Mouse (Mus musculus): Measurements from ENCODE around the gene Emid1. TPM values are rescaled to one million over a fixed set of nuclear protein-coding genes. Genes with fewer than 3 reads are reported as not detected.

Emid1 gene
- polyA plus RNA-seq, 1 experiment from 2014 or later = 22.2 TPM

DNA sequence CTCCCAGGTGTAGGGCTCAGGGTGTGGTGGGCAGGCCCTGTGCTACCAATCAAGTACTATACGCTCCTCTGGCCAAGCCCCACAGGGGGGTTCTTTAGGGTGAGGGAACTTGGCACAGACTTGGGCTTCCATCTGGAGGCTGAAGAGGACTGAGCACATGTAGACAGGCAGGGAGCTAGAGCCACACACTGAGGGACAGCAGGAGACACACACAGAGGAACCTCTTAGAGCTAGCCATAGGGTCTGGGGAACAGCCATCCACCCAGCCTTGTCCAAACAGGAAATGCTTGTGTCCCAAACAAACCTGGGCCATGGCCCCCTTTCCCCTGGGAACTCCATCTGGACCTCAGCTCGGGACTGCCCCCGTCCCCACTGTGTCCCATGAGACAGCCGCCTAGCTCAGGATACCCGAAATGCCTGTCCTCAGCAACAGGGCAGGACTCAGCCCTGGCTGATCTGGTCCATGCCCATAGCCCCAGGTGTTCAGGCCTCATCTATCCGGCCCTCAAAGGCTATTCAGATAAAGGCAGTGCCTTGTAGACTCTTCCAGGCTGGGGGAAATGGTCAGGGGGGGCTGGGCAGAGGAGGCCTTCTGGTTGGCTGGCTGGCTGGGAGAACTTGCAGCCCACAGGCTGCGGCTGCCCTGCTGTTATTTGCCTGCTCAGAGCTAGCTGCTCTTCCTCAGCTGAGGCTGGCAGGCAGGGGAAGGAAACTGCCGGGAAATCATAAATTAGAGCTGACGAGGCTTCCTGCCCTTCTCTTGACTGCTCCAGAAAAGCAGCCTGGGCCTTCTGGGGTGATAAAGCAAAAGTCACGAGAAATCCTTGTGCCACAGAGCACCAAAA, 3.1 kb upstream of the Emid1 start:
- ATAC-seq (replicated peaks; ENCODE audit: low FRiP score) (no peak), DNase-seq (ENCODE audit: low spot score) (no peak)
- Histone ChIP-seq H3K4me3 (ENCODE audit: low read depth, low read length) (no peak overlapping the region), H3K9ac (ENCODE audit: low read length) (no peak overlapping the region; the same call in 1 of the 2 replicates), H3K27me3 (ENCODE audit: control insufficient read depth, insufficient read depth, low read length) (no peaks in the 10 kb centered on the region; the same call in 1 of the 2 replicates), H3K4me1 (replicated peaks; ENCODE audit: control insufficient read depth, insufficient read depth, low read length) (peaks cover 13% of the 10 kb centered on the region), H3K36me3 (ENCODE audit: control insufficient read depth, insufficient read depth, low read length) (no peaks in the 10 kb centered on the region), H3K4me2 (ENCODE audit: low read depth, low read length, severe bottlenecking) (no peak overlapping the region), H3K9me3 (ENCODE audit: control insufficient read depth, low read length) (no peaks in the 10 kb centered on the region), H3K27ac (ENCODE audit: low read depth, low read length) (no peak overlapping the region)
- 55% methylated on average over 10 of the region's 10 CpGs for WGBS

GRCm38 (mm10) chr11:5151247-5151630, 818 bp downstream of the Emid1 start:
- peak overlapping the region; percentile 93 for H3K4me2 ChIP-seq (ENCODE audit: low read depth, low read length, severe bottlenecking)
- H3K27ac ChIP-seq (ENCODE audit: low read depth, low read length) = no peak overlapping the region
- no peaks in the 10 kb centered on the region; the same call in 1 of the 2 replicates for H3K27me3 ChIP-seq (ENCODE audit: control insufficient read depth, insufficient read depth, low read length)
- no peaks in the 10 kb centered on the region for H3K9me3 ChIP-seq (ENCODE audit: control insufficient read depth, low read length)
- H3K4me3 ChIP-seq (ENCODE audit: low read depth, low read length) = peak overlapping the region; percentile 55
- peaks cover 25% of the 10 kb centered on the region for H3K4me1 ChIP-seq (replicated peaks; ENCODE audit: control insufficient read depth, insufficient read depth, low read length)
- 5% methylated on average over 4 of the region's 4 CpGs for WGBS
- no peak for DNase-seq (ENCODE audit: low spot score)
- peak overlapping the region; percentile 75 for H3K9ac ChIP-seq (ENCODE audit: low read length)
- no peaks in the 10 kb centered on the region for H3K36me3 ChIP-seq (ENCODE audit: control insufficient read depth, insufficient read depth, low read length)
- no peak for ATAC-seq (replicated peaks; ENCODE audit: low FRiP score)

GRCm38 (mm10) chr11:5150416-5151246, 1.4 kb downstream of the Emid1 start:
- WGBS = 49% methylated on average over 9 of the region's 9 CpGs
- ATAC-seq (replicated peaks; ENCODE audit: low FRiP score) (no peak), DNase-seq (ENCODE audit: low spot score) (no peak)
- H3K4me3 ChIP-seq (ENCODE audit: low read depth, low read length) = no peak overlapping the region
- no peak overlapping the region for H3K27ac ChIP-seq (ENCODE audit: low read depth, low read length)
- H3K36me3 ChIP-seq (ENCODE audit: control insufficient read depth, insufficient read depth, low read length) = no peaks in the 10 kb centered on the region
- H3K9ac ChIP-seq (ENCODE audit: low read length) = peak overlapping the region; percentile 75; the same call in 1 of the 2 replicates
- peaks cover 25% of the 10 kb centered on the region for H3K4me1 ChIP-seq (replicated peaks; ENCODE audit: control insufficient read depth, insufficient read depth, low read length)
- no peaks in the 10 kb centered on the region; the same call in 1 of the 2 replicates for H3K27me3 ChIP-seq (ENCODE audit: control insufficient read depth, insufficient read depth, low read length)
- peak overlapping the region; percentile 93; the same call in 1 of the 2 replicates for H3K4me2 ChIP-seq (ENCODE audit: low read depth, low read length, severe bottlenecking)
- no peaks in the 10 kb centered on the region for H3K9me3 ChIP-seq (ENCODE audit: control insufficient read depth, low read length)

DNA sequence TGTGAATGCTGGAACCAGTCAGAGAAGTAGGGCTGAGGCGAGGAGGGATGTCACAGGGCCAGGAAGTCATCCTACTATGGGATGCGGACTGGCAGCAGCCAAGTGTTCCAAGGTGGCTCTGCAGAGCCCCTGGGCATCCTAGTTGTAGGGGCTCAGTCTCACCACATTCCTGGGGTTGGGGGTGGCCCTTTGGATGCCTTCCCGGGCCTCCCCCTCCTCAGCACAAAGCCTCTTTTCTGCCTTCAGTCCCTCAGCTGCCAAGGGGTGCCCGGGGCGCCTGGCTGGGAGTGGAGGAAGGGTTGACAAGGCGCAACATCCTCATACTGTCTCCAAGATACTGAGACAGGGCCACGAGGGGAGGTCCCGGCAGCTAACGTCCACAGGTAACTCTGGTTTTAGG, 2.1 kb downstream of the Emid1 start:
- H3K4me1 ChIP-seq (replicated peaks; ENCODE audit: control insufficient read depth, insufficient read depth, low read length) = peaks cover 25% of the 10 kb centered on the region
- no peaks in the 10 kb centered on the region for H3K9me3 ChIP-seq (ENCODE audit: control insufficient read depth, low read length)
- ATAC-seq (replicated peaks; ENCODE audit: low FRiP score) (no peak), DNase-seq (ENCODE audit: low spot score) (no peak)
- no peak overlapping the region for H3K9ac ChIP-seq (ENCODE audit: low read length)
- no peak overlapping the region for H3K27ac ChIP-seq (ENCODE audit: low read depth, low read length)
- H3K27me3 ChIP-seq (ENCODE audit: control insufficient read depth, insufficient read depth, low read length) = no peaks in the 10 kb centered on the region; the same call in 1 of the 2 replicates
- WGBS = 61% methylated on average over 9 of the region's 9 CpGs
- H3K4me2 ChIP-seq (ENCODE audit: low read depth, low read length, severe bottlenecking) = no peak overlapping the region
- H3K36me3 ChIP-seq (ENCODE audit: control insufficient read depth, insufficient read depth, low read length) = no peaks in the 10 kb centered on the region
- no peak overlapping the region for H3K4me3 ChIP-seq (ENCODE audit: low read depth, low read length)

GRCm38 (mm10) chr11:5149249-5149648, 2.8 kb downstream of the Emid1 start:
- DNase-seq (ENCODE audit: low spot score) (no peak), ATAC-seq (replicated peaks; ENCODE audit: low FRiP score) (no peak)
- no peaks in the 10 kb centered on the region; the same call in 1 of the 2 replicates for H3K27me3 ChIP-seq (ENCODE audit: control insufficient read depth, insufficient read depth, low read length)
- no peaks in the 10 kb centered on the region for H3K9me3 ChIP-seq (ENCODE audit: control insufficient read depth, low read length)
- H3K27ac ChIP-seq (ENCODE audit: low read depth, low read length) = no peak overlapping the region
- 19% methylated on average over 7 of the region's 7 CpGs for WGBS
- no peak overlapping the region for H3K4me2 ChIP-seq (ENCODE audit: low read depth, low read length, severe bottlenecking)
- H3K9ac ChIP-seq (ENCODE audit: low read length) = no peak overlapping the region
- no peak overlapping the region for H3K4me3 ChIP-seq (ENCODE audit: low read depth, low read length)
- no peaks in the 10 kb centered on the region for H3K36me3 ChIP-seq (ENCODE audit: control insufficient read depth, insufficient read depth, low read length)
- H3K4me1 ChIP-seq (replicated peaks; ENCODE audit: control insufficient read depth, insufficient read depth, low read length) = peaks cover 25% of the 10 kb centered on the region

DNA sequence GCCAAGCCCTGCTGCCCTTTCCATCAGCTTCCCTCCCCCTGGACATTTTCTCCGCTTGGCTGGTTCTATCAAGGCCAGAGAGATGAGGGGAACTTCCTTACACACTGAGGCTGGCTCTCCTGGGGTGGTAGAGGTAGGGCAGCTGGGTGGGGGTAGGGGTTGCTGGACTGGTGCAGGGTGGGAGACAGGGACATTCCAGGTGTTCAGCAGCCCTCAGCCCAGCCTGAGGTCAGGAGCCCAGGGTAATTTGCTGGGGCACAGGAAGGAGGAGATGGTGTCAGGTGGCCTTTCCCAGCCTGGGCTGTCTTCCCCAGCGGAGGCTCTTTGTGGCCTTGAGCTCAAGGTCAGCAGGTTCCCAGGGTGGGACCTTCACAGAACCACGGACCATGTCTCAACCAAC, 6.5 kb downstream of the Emid1 start:
- ATAC-seq (replicated peaks; ENCODE audit: low FRiP score) (no peak), DNase-seq (ENCODE audit: low spot score) (no peak)
- no peak overlapping the region for H3K4me2 ChIP-seq (ENCODE audit: low read depth, low read length, severe bottlenecking)
- H3K4me1 ChIP-seq (replicated peaks; ENCODE audit: control insufficient read depth, insufficient read depth, low read length) = peaks cover 17% of the 10 kb centered on the region
- no peak overlapping the region for H3K27ac ChIP-seq (ENCODE audit: low read depth, low read length)
- H3K9ac ChIP-seq (ENCODE audit: low read length) = no peak overlapping the region
- no peaks in the 10 kb centered on the region for H3K36me3 ChIP-seq (ENCODE audit: control insufficient read depth, insufficient read depth, low read length)
- no peaks in the 10 kb centered on the region for H3K27me3 ChIP-seq (ENCODE audit: control insufficient read depth, insufficient read depth, low read length)
- 73% methylated on average over 3 of the region's 3 CpGs for WGBS
- H3K4me3 ChIP-seq (ENCODE audit: low read depth, low read length) = no peak overlapping the region
- no peaks in the 10 kb centered on the region for H3K9me3 ChIP-seq (ENCODE audit: control insufficient read depth, low read length)

DNA sequence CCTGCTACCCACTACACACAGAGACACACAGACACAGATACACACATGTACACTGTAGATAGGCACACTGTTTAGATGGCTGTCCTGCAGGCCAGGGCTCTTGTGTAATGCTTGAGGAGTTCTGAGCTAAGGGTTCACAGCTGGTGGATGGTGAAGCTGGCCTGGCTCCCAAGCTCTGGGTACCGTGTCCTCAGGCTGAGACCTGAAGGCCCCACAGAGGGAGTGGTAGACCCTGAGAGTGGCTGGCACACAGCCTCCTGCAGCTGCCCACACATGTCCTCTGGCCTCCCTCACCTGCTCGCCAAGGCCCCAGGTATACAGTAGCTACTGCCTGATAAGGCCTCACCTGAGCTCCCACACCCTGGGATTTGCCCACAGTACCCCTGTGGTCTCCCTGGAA, 10.1 kb downstream of the Emid1 start:
- WGBS = 84% methylated on average over 2 of the region's 2 CpGs

DNA sequence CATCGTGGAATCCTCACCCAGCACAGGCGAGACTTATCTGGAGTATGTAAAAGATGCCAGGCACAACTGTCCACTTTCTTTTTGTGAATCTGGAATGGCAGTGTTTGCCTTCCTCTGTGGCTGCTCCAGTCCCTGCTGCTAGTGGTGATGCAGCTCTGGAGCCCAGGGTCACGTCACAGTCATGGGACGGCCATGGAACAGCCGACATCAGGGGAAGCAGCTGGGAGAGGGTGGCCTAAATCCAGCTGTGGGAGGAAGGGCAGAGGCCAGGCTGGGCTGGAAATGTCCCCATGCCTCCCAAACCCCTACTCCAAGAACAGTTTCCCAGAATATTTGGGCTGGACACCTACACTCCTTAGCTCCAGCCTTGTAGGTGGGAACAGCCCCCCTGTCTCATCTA, 10.8 kb downstream of the Emid1 start:
- Histone ChIP-seq H3K27ac (ENCODE audit: low read depth, low read length) (no peak overlapping the region), H3K4me3 (ENCODE audit: low read depth, low read length) (no peak overlapping the region), H3K9me3 (ENCODE audit: control insufficient read depth, low read length) (no peaks in the 10 kb centered on the region), H3K4me1 (replicated peaks; ENCODE audit: control insufficient read depth, insufficient read depth, low read length) (peaks cover 3% of the 10 kb centered on the region; the same call in 1 of the 2 replicates), H3K9ac (ENCODE audit: low read length) (no peak overlapping the region), H3K27me3 (ENCODE audit: control insufficient read depth, insufficient read depth, low read length) (no peaks in the 10 kb centered on the region), H3K36me3 (ENCODE audit: control insufficient read depth, insufficient read depth, low read length) (no peaks in the 10 kb centered on the region), H3K4me2 (ENCODE audit: low read depth, low read length, severe bottlenecking) (no peak overlapping the region)
- WGBS = 90% methylated on average over 5 of the region's 5 CpGs
- ATAC-seq (replicated peaks; ENCODE audit: low FRiP score) = no peak
- DNase-seq (ENCODE audit: low spot score) = no peak

More for the DNA sequence above, 10.1 kb downstream of the Emid1 start:
- ATAC-seq (replicated peaks; ENCODE audit: low FRiP score) = no peak
- no peak overlapping the region for H3K4me2 ChIP-seq (ENCODE audit: low read depth, low read length, severe bottlenecking)
- DNase-seq (ENCODE audit: low spot score) = no peak
- H3K27me3 ChIP-seq (ENCODE audit: control insufficient read depth, insufficient read depth, low read length) = no peaks in the 10 kb centered on the region
- no peak overlapping the region for H3K9ac ChIP-seq (ENCODE audit: low read length)
- no peak overlapping the region for H3K27ac ChIP-seq (ENCODE audit: low read depth, low read length)
- peaks cover 3% of the 10 kb centered on the region; the same call in 1 of the 2 replicates for H3K4me1 ChIP-seq (replicated peaks; ENCODE audit: control insufficient read depth, insufficient read depth, low read length)
- H3K4me3 ChIP-seq (ENCODE audit: low read depth, low read length) = no peak overlapping the region
- H3K9me3 ChIP-seq (ENCODE audit: control insufficient read depth, low read length) = no peaks in the 10 kb centered on the region
- H3K36me3 ChIP-seq (ENCODE audit: control insufficient read depth, insufficient read depth, low read length) = no peaks in the 10 kb centered on the region
